Mouse (Mus musculus): ENCODE data around the gene Tas2r114. TPM values are rescaled to one million over a fixed set of nuclear protein-coding genes. Genes with fewer than 3 reads are reported as not detected.

The Tas2r114 gene
- polyA plus RNA-seq (2015; fragmentation: Nextera tagmentation; extraction: Ambion mirVana): not detected in 2 replicates

- H3K27ac ChIP-seq: no peak within 1 kb of the TSS
- H3K4me1 ChIP-seq (replicated peaks): no peaks in the 10 kb centered on the region
- H3K4me2 ChIP-seq: no peak within 1 kb of the TSS
- no peaks in the 10 kb centered on the region for H3K27me3 ChIP-seq
- peaks cover 16% of the 10 kb centered on the region for H3K9me3 ChIP-seq
- H3K36me3 ChIP-seq: no peaks in the 10 kb centered on the region
- H3K4me3 ChIP-seq: no peak within 1 kb of the TSS
- H3K9ac ChIP-seq: no peak within 1 kb of the TSS
- ATAC-seq (ENCODE audit: low FRiP score): no peak
Observed at GRCm38 (mm10) chr6:131689963-131690362, at the start of gene Tas2r114. Gene Tas2r114, minus strand, starts transcription at chr6:131690063.

GRCm38 (mm10) chr6:131712803-131713202 is 22.9 kb upstream of the Tas2r114 start:
- Histone ChIP-seq H3K9me3 (peaks cover 14% of the 10 kb centered on the region; the same call in 1 of the 2 replicates), H3K27ac (no peak overlapping the region), H3K4me2 (no peak overlapping the region), H3K9ac (no peak overlapping the region), H3K36me3 (no peaks in the 10 kb centered on the region), H3K4me1 (replicated peaks) (no peaks in the 10 kb centered on the region), H3K27me3 (no peaks in the 10 kb centered on the region), H3K4me3 (no peak overlapping the region)
- no peak for ATAC-seq (ENCODE audit: low FRiP score)
- 49% methylated on average over 7 of the region's 7 CpGs for WGBS

GRCm38 (mm10) chr6:131687395-131687794 is 2.5 kb downstream of the Tas2r114 start, which contains the start of gene Tas2r105:
Gene Tas2r105, minus strand, starts transcription at chr6:131687495.
- H3K27ac ChIP-seq: no peak within 1 kb of the TSS
- H3K4me2 ChIP-seq: no peak within 1 kb of the TSS
- no peak for ATAC-seq (ENCODE audit: low FRiP score)
- H3K4me1 ChIP-seq (replicated peaks): no peaks in the 10 kb centered on the region
- H3K4me3 ChIP-seq: no peak within 1 kb of the TSS
- H3K27me3 ChIP-seq: no peaks in the 10 kb centered on the region
- H3K9me3 ChIP-seq: peaks cover 11% of the 10 kb centered on the region
- WGBS: 74% methylated on average over 1 of the region's 1 CpGs
- H3K36me3 ChIP-seq: no peaks in the 10 kb centered on the region
- no peak within 1 kb of the TSS for H3K9ac ChIP-seq

DNA sequence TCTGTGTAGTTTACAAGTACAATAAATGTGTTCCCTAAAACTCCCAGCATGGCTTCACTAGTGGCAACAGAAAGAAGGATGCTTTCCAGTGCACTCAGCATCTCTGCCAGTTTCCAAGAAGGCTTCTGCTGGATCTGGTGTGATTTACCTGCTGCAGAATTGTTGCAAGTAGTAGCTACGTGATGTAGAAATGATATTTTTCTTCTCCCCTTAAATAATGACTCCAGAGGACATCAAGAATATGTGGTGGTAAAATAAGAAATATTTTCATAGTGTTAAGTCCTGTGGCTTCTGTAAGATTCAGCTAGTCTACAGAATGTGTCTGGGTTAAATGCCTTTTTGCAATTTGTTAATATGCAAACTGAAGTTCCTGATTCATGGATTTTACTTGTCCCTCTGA is 4.2 kb downstream of the Tas2r114 start, which contains the start of gene Tas2r104:
TSS of gene Tas2r104 (minus strand) at position 101 of the 400 bp plus-strand sequence.
- WGBS: 89% methylated on average over 1 of the region's 1 CpGs
- Histone ChIP-seq H3K36me3 (no peaks in the 10 kb centered on the region), H3K9ac (no peak within 1 kb of the TSS), H3K4me1 (replicated peaks) (no peaks in the 10 kb centered on the region), H3K27ac (no peak within 1 kb of the TSS), H3K27me3 (no peaks in the 10 kb centered on the region), H3K4me3 (no peak within 1 kb of the TSS), H3K9me3 (no peaks in the 10 kb centered on the region), H3K4me2 (no peak within 1 kb of the TSS)
- no peak for ATAC-seq (ENCODE audit: low FRiP score)

DNA sequence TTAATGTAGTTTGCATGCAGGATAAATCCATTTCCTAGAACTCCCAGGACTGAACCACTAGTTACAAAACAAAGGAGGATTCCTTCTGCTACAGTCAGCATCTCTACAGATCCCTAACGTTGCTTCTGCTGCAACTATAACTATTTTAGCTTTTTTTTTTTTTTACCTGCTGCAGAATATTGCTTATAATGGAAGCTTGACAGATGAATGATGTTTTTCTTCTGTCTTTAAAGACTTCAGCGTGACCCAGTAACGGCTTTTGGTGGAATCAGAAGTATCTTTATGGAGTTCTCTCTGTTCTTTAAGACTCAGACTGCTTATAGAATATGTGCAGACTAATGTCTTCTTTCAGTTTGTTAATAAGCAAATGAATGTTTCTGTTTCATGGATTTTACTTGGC is 11.1 kb downstream of the Tas2r114 start, which contains the start of gene Tas2r106:
TSS of gene Tas2r106 (minus strand) at position 101 of the 400 bp plus-strand sequence.
- Histone ChIP-seq H3K27ac (no peak within 1 kb of the TSS), H3K4me2 (no peak within 1 kb of the TSS), H3K36me3 (no peaks in the 10 kb centered on the region), H3K9me3 (peaks cover 3% of the 10 kb centered on the region; the same call in 1 of the 2 replicates), H3K4me3 (no peak within 1 kb of the TSS), H3K27me3 (no peaks in the 10 kb centered on the region), H3K4me1 (replicated peaks) (no peaks in the 10 kb centered on the region), H3K9ac (no peak within 1 kb of the TSS)
- WGBS: 69% methylated on average over 3 of the region's 3 CpGs
- ATAC-seq (ENCODE audit: low FRiP score): no peak

DNA sequence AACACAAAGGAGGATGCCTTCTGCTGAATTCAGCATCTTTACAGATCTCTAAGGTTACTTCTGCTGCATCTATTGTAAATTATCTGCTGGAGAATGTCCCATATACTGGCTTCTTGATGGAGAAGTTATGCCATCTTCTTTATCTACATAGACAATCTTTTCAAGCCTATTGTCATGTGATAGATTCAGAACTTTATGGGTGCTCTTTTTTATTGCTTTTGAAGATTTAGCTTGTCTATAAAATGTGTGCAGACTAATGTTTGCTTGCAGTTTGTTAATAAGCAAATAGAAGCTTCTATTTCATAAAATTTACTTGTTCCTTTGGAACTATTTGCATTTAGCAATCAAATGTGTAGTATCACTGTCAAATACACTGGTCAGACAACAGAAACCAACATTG is 29.8 kb downstream of the Tas2r114 start, which contains the start of gene Tas2r107:
TSS of gene Tas2r107 (minus strand) at position 101 of the 400 bp plus-strand sequence.
- no peak for ATAC-seq (ENCODE audit: low FRiP score)

More for the DNA sequence above, 29.8 kb downstream of the Tas2r114 start, which contains the start of gene Tas2r107:
- no peak within 1 kb of the TSS for H3K9ac ChIP-seq
- H3K36me3 ChIP-seq: no peaks in the 10 kb centered on the region
- H3K4me2 ChIP-seq: no peak within 1 kb of the TSS
- no peaks in the 10 kb centered on the region for H3K4me1 ChIP-seq (replicated peaks)
- no peak within 1 kb of the TSS for H3K27ac ChIP-seq
- no peaks in the 10 kb centered on the region for H3K27me3 ChIP-seq
- no peak within 1 kb of the TSS for H3K4me3 ChIP-seq
- no peaks in the 10 kb centered on the region for H3K9me3 ChIP-seq

Other genes with a start within 250 kb of the Tas2r114 start
- not detected in 2 replicates for gene 5430401F13Rik, start 203.7 kb downstream of the Tas2r114 start, polyA plus RNA-seq (2015; fragmentation: Nextera tagmentation; extraction: Ambion mirVana)
- gene Gm6619, start 203.7 kb downstream of the Tas2r114 start, polyA plus RNA-seq (2015; fragmentation: Nextera tagmentation; extraction: Ambion mirVana): not detected in 2 replicates
- not detected in 2 replicates for gene Tas2r130, start 59.2 kb downstream of the Tas2r114 start, polyA plus RNA-seq (2015; fragmentation: Nextera tagmentation; extraction: Ambion mirVana)
- not detected in 2 replicates for gene Tas2r107, start 29.9 kb downstream of the Tas2r114 start, polyA plus RNA-seq (2015; fragmentation: Nextera tagmentation; extraction: Ambion mirVana)
- not detected in 2 replicates for gene Tas2r106, start 11.2 kb downstream of the Tas2r114 start, polyA plus RNA-seq (2015; fragmentation: Nextera tagmentation; extraction: Ambion mirVana)
- gene Tas2r104, start 4.3 kb downstream of the Tas2r114 start, polyA plus RNA-seq (2015; fragmentation: Nextera tagmentation; extraction: Ambion mirVana): not detected in 2 replicates
- not detected in 2 replicates for gene Tas2r105, start 2.6 kb downstream of the Tas2r114 start, polyA plus RNA-seq (2015; fragmentation: Nextera tagmentation; extraction: Ambion mirVana)

Measured in hindbrain, embryonic 13.5 days (tissue).